Mouse (Mus musculus) testis, adult 2 months (tissue): ENCODE results near the gene 2810004N23Rik. TPM values are rescaled to one million over a fixed set of nuclear protein-coding genes. Genes with fewer than 3 reads are reported as not detected.

Source experiments
- H3K27ac ChIP-seq: fragments of 200-500 bp; 2 replicates; pipeline ENCODE4 v1.5.1; 2012; ENCODE audit warnings: low read depth, low read length; ENCODE audit not compliant: control insufficient read depth, insufficient read depth
- H3K27me3 ChIP-seq: fragments of 200-500 bp; 2 replicates; pipeline ENCODE4 v1.6.1; 2012; ENCODE audit warnings: mild to moderate bottlenecking, low read length, moderate library complexity; ENCODE audit not compliant: control insufficient read depth, insufficient read depth
- H3K36me3 ChIP-seq: fragments of 200-500 bp; 2 replicates; pipeline ENCODE4 v1.6.1; 2012; ENCODE audit warnings: mild to moderate bottlenecking, low read length; ENCODE audit not compliant: control insufficient read depth, insufficient read depth
- H3K4me1 ChIP-seq: fragments of 200-500 bp; 2 replicates; pipeline ENCODE4 v1.6.1; 2012; ENCODE audit warnings: low read length; ENCODE audit not compliant: control insufficient read depth, insufficient read depth
- H3K4me3 ChIP-seq: fragments of 200-500 bp; 2 replicates; pipeline ENCODE4 v1.5.1; 2012; ENCODE audit warnings: low read depth, mild to moderate bottlenecking, low read length, moderate library complexity, mixed read lengths; ENCODE audit not compliant: control insufficient read depth
- CTCF ChIP-seq: fragments of 200-500 bp; IDR thresholded peaks from 2 replicates; pipeline ENCODE4 v1.5.1; 2012; ENCODE audit warnings: low read depth, mild to moderate bottlenecking, inconsistent platforms, low read length, moderate library complexity; ENCODE audit not compliant: control insufficient read depth, insufficient read depth, insufficient replicate concordance
- POLR2A ChIP-seq: fragments of 200-500 bp; IDR thresholded peaks from 2 replicates; pipeline ENCODE4 v1.6.1; 2012; ENCODE audit warnings: low read depth, mild to moderate bottlenecking, inconsistent platforms, low read length, moderate library complexity; ENCODE audit not compliant: control insufficient read depth
- polyA plus RNA-seq: library from polyadenylated mRNA; depleted of rRNA; stranded (reverse); fragments of >200 nt; gene quantifications from 2 replicates; pipeline ENCODE4 v1.2.3, GENCODE M21; 2012; rRNA removed

Gene 2810004N23Rik
- polyA plus RNA-seq, 1 experiment, result 9.5 TPM

- TF ChIP-seq POLR2A (no peak), CTCF (no peak)
- Histone ChIP-seq H3K4me1 (peaks cover 19% of the 10 kb centered on the region), H3K27me3 (no peaks in the 10 kb centered on the region), H3K27ac (no peak overlapping the region), H3K36me3 (no peaks in the 10 kb centered on the region), H3K4me3 (peak overlapping the region; percentile 60)
Observed at GRCm38 (mm10) chr8:124793172-124793651, 69.7 kb downstream of the 2810004N23Rik start.

- TF ChIP-seq POLR2A (no peak), CTCF (no peak)
- H3K4me1 ChIP-seq, result peaks cover 19% of the 10 kb centered on the region
- H3K36me3 ChIP-seq, result no peaks in the 10 kb centered on the region
- no peak within 1 kb of the TSS for H3K27ac ChIP-seq
- peak within 1 kb of the TSS; percentile 60 for H3K4me3 ChIP-seq
- no peaks in the 10 kb centered on the region for H3K27me3 ChIP-seq
Observed at GRCm38 (mm10) chr8:124792708-124793107, 70.2 kb downstream of the 2810004N23Rik start, which contains the start of gene Trim67. Gene Trim67 (plus strand): TSS chr8:124793092.

- H3K4me3 ChIP-seq, result peak overlapping the region; percentile 51
Observed at GRCm38 (mm10) chr8:124792186-124792585, 70.7 kb downstream of the 2810004N23Rik start.

GRCm38 (mm10) chr8:124791751-124792150 is 71.2 kb downstream of the 2810004N23Rik start:
- Histone ChIP-seq H3K4me1 (peaks cover 19% of the 10 kb centered on the region), H3K27me3 (no peaks in the 10 kb centered on the region), H3K27ac (no peak overlapping the region), H3K36me3 (no peaks in the 10 kb centered on the region), H3K4me3 (no peak overlapping the region)
- TF ChIP-seq CTCF, result no peak
- TF ChIP-seq POLR2A, result no peak

More at GRCm38 (mm10) chr8:124792186-124792585, 70.7 kb downstream of the 2810004N23Rik start:
- peaks cover 19% of the 10 kb centered on the region for H3K4me1 ChIP-seq
- TF ChIP-seq CTCF (no peak), POLR2A (no peak)
- H3K36me3 ChIP-seq, result no peaks in the 10 kb centered on the region
- H3K27me3 ChIP-seq, result no peaks in the 10 kb centered on the region
- no peak overlapping the region for H3K27ac ChIP-seq

GRCm38 (mm10) chr8:124790676-124791075 is 72.2 kb downstream of the 2810004N23Rik start:
- Histone ChIP-seq H3K4me1 (peaks cover 19% of the 10 kb centered on the region), H3K36me3 (no peaks in the 10 kb centered on the region), H3K4me3 (no peak overlapping the region), H3K27me3 (no peaks in the 10 kb centered on the region), H3K27ac (no peak overlapping the region)
- no peak for TF ChIP-seq CTCF
- TF ChIP-seq POLR2A, result no peak

Other genes with a start within 250 kb of the 2810004N23Rik start
- 15.9 and 17.3 TPM in 2 replicates for gene 2310022B05Rik, start 199.8 kb downstream of the 2810004N23Rik start, polyA plus RNA-seq
- 8.2 and 9.2 TPM in 2 replicates for gene Ttc13, start 141.1 kb downstream of the 2810004N23Rik start, polyA plus RNA-seq
- gene Arv1, start 141.0 kb downstream of the 2810004N23Rik start, polyA plus RNA-seq, result 13.5 and 14.9 TPM in 2 replicates
- gene Fam89a, start 111.3 kb downstream of the 2810004N23Rik start, polyA plus RNA-seq, result 10.9 and 11.2 TPM in 2 replicates
- 0.43 and 0.49 TPM in 2 replicates for gene Trim67, start 70.0 kb downstream of the 2810004N23Rik start, polyA plus RNA-seq
- 256 and 262 TPM in 2 replicates for gene Gnpat, start 87 bp downstream of the 2810004N23Rik start, polyA plus RNA-seq
- gene Exoc8, start 34.6 kb upstream of the 2810004N23Rik start, polyA plus RNA-seq, result 13.1 and 13.8 TPM in 2 replicates
- gene Sprtn, start 34.8 kb upstream of the 2810004N23Rik start, polyA plus RNA-seq, result 119 and 129 TPM in 2 replicates
- gene Egln1, start 86.2 kb upstream of the 2810004N23Rik start, polyA plus RNA-seq, result 3.8 and 4.2 TPM in 2 replicates
- gene Tsnax, start 149.9 kb upstream of the 2810004N23Rik start, polyA plus RNA-seq, result 32.2 and 41.8 TPM in 2 replicates
- gene Disc1, start 191.1 kb upstream of the 2810004N23Rik start, polyA plus RNA-seq, result 0.21 and 0.29 TPM in 2 replicates